Mouse (Mus musculus) intestine, embryonic 16.5 days (tissue): ENCODE data around the gene Gdap2. TPM values are rescaled to one million over a fixed set of nuclear protein-coding genes. Genes with fewer than 3 reads are reported as not detected.

ENCODE experiments used
- ATAC-seq: fragments of 200-750 bp; cut with Nextera tagmentation; 2 replicates; pipeline ENCODE4 v1.8.0; 2017; ENCODE audit warnings: moderate TSS enrichment, moderate library complexity
- H3K27ac ChIP-seq: fragments of 300-500 bp; sonication (generic); 2 replicates; pipeline ENCODE4 v1.5.1; 2014; ENCODE audit warnings: mild to moderate bottlenecking, low read length
- H3K27me3 ChIP-seq: fragments of 300-500 bp; sonication (generic); replicated peaks from 2 replicates; pipeline ENCODE4 v1.6.1; 2014; ENCODE audit warnings: low read length, control low read depth, mixed read lengths; ENCODE audit not compliant: control insufficient read depth, insufficient read depth
- H3K36me3 ChIP-seq: fragments of 300-500 bp; sonication (generic); 2 replicates; pipeline ENCODE4 v1.6.1; 2014; ENCODE audit warnings: low read length, control low read depth; ENCODE audit not compliant: control insufficient read depth, insufficient read depth
- H3K4me1 ChIP-seq: fragments of 300-500 bp; sonication (generic); 2 replicates; pipeline ENCODE4 v1.6.1; 2014; ENCODE audit warnings: low read length, control low read depth, mixed read lengths; ENCODE audit not compliant: control insufficient read depth, insufficient read depth
- H3K4me2 ChIP-seq: fragments of 300-500 bp; sonication (generic); 2 replicates; pipeline ENCODE4 v1.6.1; 2014; ENCODE audit warnings: low read depth, low read length, control low read depth
- H3K4me3 ChIP-seq: fragments of 300-500 bp; sonication (generic); 2 replicates; pipeline ENCODE4 v1.5.1; 2014; ENCODE audit warnings: mild to moderate bottlenecking, low read length
- H3K9ac ChIP-seq: fragments of 300-500 bp; sonication (generic); 2 replicates; pipeline ENCODE4 v1.6.1; 2014; ENCODE audit warnings: low read depth, low read length
- H3K9me3 ChIP-seq: fragments of 300-500 bp; sonication (generic); 2 replicates; pipeline ENCODE4 v1.6.1; 2016; ENCODE audit warnings: low read length, control low read depth; ENCODE audit not compliant: control insufficient read depth
- WGBS: fragments of 180-500 bp; shearing (Covaris S2); extraction: QIAGEN DNeasy Blood & Tissue Kit; methylation state at CpG from one replicate; pipeline ENCODE4 v1.1.7; 2014; 5-methylcytosine and 5-hydroxymethylcytosine counted together
- polyA plus RNA-seq: library from polyadenylated mRNA; unstranded; fragments of >200 nt; fragmentation: Nextera tagmentation; extraction: Ambion mirVana; gene quantifications from 2 replicates; pipeline ENCODE4 v1.2.1, GENCODE M21; 2015

Gdap2 gene
- polyA plus RNA-seq, 1 experiment from 2014 or later, result 38.2 TPM

GRCm38 (mm10) chr3:100180471-100180870, 18.3 kb downstream of the Gdap2 start:
- H3K36me3 ChIP-seq, result 0 out of 2 replicates have a peak, but pooled peaks cover 4% of the 10 kb centered on the region
- no peak overlapping the region for H3K4me2 ChIP-seq
- no peak for ATAC-seq
- H3K9me3 ChIP-seq, result no peaks in the 10 kb centered on the region
- WGBS, result 69% methylated on average over 3 of the region's 3 CpGs
- no peaks in the 10 kb centered on the region for H3K27me3 ChIP-seq
- H3K9ac ChIP-seq, result no peak overlapping the region
- H3K27ac ChIP-seq, result no peak overlapping the region
- no peaks in the 10 kb centered on the region for H3K4me1 ChIP-seq
- H3K4me3 ChIP-seq, result no peak overlapping the region

GRCm38 (mm10) chr3:100189444-100189843, 27.3 kb downstream of the Gdap2 start:
- Histone ChIP-seq H3K36me3 (no peaks in the 10 kb centered on the region), H3K4me2 (no peak overlapping the region), H3K9me3 (no peaks in the 10 kb centered on the region), H3K4me1 (no peaks in the 10 kb centered on the region), H3K4me3 (no peak overlapping the region), H3K9ac (no peak overlapping the region), H3K27ac (no peak overlapping the region), H3K27me3 (no peaks in the 10 kb centered on the region)
- 34% methylated on average over 1 of the region's 1 CpGs for WGBS
- peak; percentile 31; the same call in 1 of the 2 replicates for ATAC-seq

GRCm38 (mm10) chr3:100189861-100190260, 27.7 kb downstream of the Gdap2 start:
- Histone ChIP-seq H3K27ac (no peak overlapping the region), H3K9me3 (no peaks in the 10 kb centered on the region)
- WGBS, result 84% methylated on average over 11 of the region's 11 CpGs

GRCm38 (mm10) chr3:100194210-100194609, 32.0 kb downstream of the Gdap2 start:
- H3K4me1 ChIP-seq, result no peaks in the 10 kb centered on the region
- no peaks in the 10 kb centered on the region for H3K36me3 ChIP-seq
- no peak overlapping the region for H3K4me3 ChIP-seq
- 44% methylated on average over 5 of the region's 5 CpGs for WGBS
- no peak overlapping the region for H3K4me2 ChIP-seq
- H3K27ac ChIP-seq, result no peak overlapping the region
- H3K9ac ChIP-seq, result no peak overlapping the region
- no peak for ATAC-seq
- H3K27me3 ChIP-seq, result no peaks in the 10 kb centered on the region
- H3K9me3 ChIP-seq, result no peaks in the 10 kb centered on the region

More at GRCm38 (mm10) chr3:100189861-100190260, 27.7 kb downstream of the Gdap2 start:
- Histone ChIP-seq H3K27me3 (no peaks in the 10 kb centered on the region), H3K4me1 (no peaks in the 10 kb centered on the region), H3K36me3 (no peaks in the 10 kb centered on the region), H3K4me3 (no peak overlapping the region), H3K9ac (no peak overlapping the region), H3K4me2 (no peak overlapping the region)
- ATAC-seq, result no peak

- 93% methylated on average over 7 of the region's 7 CpGs for WGBS
- Histone ChIP-seq H3K4me1 (no peaks in the 10 kb centered on the region), H3K4me3 (no peak overlapping the region), H3K9me3 (no peaks in the 10 kb centered on the region), H3K27me3 (no peaks in the 10 kb centered on the region), H3K9ac (no peak overlapping the region), H3K4me2 (no peak overlapping the region), H3K27ac (no peak overlapping the region), H3K36me3 (peaks cover 3% of the 10 kb centered on the region; the same call in 1 of the 2 replicates)
- ATAC-seq, result peak; percentile 65
Measured at GRCm38 (mm10) chr3:100201554-100201953, 39.4 kb downstream of the Gdap2 start.

- H3K4me3 ChIP-seq, result no peak overlapping the region
Measured at GRCm38 (mm10) chr3:100206973-100207372, 44.8 kb downstream of the Gdap2 start.

GRCm38 (mm10) chr3:100215469-100215868, 53.3 kb downstream of the Gdap2 start:
- Histone ChIP-seq H3K27me3 (no peaks in the 10 kb centered on the region), H3K27ac (no peak overlapping the region), H3K9me3 (no peaks in the 10 kb centered on the region), H3K4me2 (no peak overlapping the region), H3K4me3 (no peak overlapping the region), H3K4me1 (no peaks in the 10 kb centered on the region), H3K9ac (no peak overlapping the region), H3K36me3 (no peaks in the 10 kb centered on the region)
- 85% methylated on average over 5 of the region's 5 CpGs for WGBS
- no peak for ATAC-seq

More at GRCm38 (mm10) chr3:100206973-100207372, 44.8 kb downstream of the Gdap2 start:
- WGBS, result 58% methylated on average over 1 of the region's 1 CpGs
- Histone ChIP-seq H3K36me3 (peaks cover 3% of the 10 kb centered on the region; the same call in 1 of the 2 replicates), H3K27ac (no peak overlapping the region), H3K4me2 (no peak overlapping the region), H3K9ac (no peak overlapping the region), H3K9me3 (no peaks in the 10 kb centered on the region), H3K27me3 (no peaks in the 10 kb centered on the region), H3K4me1 (no peaks in the 10 kb centered on the region)
- ATAC-seq, result no peak

- Histone ChIP-seq H3K27me3 (no peaks in the 10 kb centered on the region), H3K9me3 (no peaks in the 10 kb centered on the region), H3K36me3 (no peaks in the 10 kb centered on the region), H3K9ac (no peak overlapping the region), H3K4me3 (no peak overlapping the region), H3K4me2 (no peak overlapping the region), H3K27ac (no peak overlapping the region), H3K4me1 (no peaks in the 10 kb centered on the region)
- no peak for ATAC-seq
- 72% methylated on average over 12 of the region's 12 CpGs for WGBS
Measured at GRCm38 (mm10) chr3:100225326-100225959, 63.3 kb downstream of the Gdap2 start.

- no peaks in the 10 kb centered on the region for H3K9me3 ChIP-seq
- no peak for ATAC-seq
- 72% methylated on average over 1 of the region's 1 CpGs for WGBS
Measured at GRCm38 (mm10) chr3:100227509-100227908, 65.3 kb downstream of the Gdap2 start.

GRCm38 (mm10) chr3:100228981-100229380, 66.8 kb downstream of the Gdap2 start:
- H3K4me3 ChIP-seq, result no peak overlapping the region
- WGBS, result 84% methylated on average over 3 of the region's 3 CpGs
- no peaks in the 10 kb centered on the region for H3K27me3 ChIP-seq
- H3K9me3 ChIP-seq, result no peaks in the 10 kb centered on the region
- H3K4me2 ChIP-seq, result no peak overlapping the region
- H3K36me3 ChIP-seq, result no peaks in the 10 kb centered on the region
- H3K27ac ChIP-seq, result no peak overlapping the region
- no peak for ATAC-seq
- H3K9ac ChIP-seq, result no peak overlapping the region
- H3K4me1 ChIP-seq, result no peaks in the 10 kb centered on the region

More at GRCm38 (mm10) chr3:100227509-100227908, 65.3 kb downstream of the Gdap2 start:
- Histone ChIP-seq H3K4me1 (no peaks in the 10 kb centered on the region), H3K27me3 (no peaks in the 10 kb centered on the region), H3K27ac (no peak overlapping the region), H3K4me2 (no peak overlapping the region), H3K4me3 (no peak overlapping the region), H3K36me3 (no peaks in the 10 kb centered on the region), H3K9ac (no peak overlapping the region)
